16 mouse cellular contexts compared by ENCODE assay signal in the genomic region with DNA sequence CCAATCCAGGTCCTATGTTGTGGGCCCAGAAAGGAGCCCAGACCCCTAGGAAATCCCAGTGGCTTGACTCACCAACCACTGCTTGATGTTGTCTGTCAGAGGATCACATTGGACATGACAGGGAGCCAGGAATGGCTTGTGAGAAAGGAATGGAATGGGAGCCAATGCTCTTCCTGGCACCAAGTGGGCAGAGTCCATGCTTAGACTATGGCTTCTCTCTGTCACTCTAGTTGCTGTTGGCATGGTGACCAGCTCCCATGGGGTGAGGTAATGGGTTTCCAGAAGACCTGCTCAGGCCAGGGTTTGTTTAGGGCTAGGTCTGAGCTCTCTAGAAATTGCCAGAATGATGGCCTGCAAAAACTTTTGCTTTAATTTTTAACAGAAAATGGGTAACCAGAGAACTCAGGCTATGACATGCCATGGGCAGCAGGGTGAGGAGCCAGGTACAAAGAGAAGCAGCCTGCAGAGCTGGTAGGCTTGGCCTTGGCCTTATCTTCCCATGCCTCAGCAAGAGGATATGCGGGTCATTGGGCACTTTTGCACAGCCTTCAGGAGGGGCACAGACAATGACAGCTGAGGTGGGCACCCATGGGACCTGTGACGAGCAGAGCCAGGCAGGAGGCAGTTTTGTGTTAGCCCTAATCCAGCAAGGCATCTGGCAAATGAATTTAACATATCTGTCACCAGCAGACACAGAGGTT. TPM values are rescaled to one million over a fixed set of nuclear protein-coding genes. Genes with fewer than 3 reads are reported as not detected.
DNase-seq lines count a peak whose midpoint lies in the region; ATAC-seq and TF ChIP-seq lines count a peak whose summit lies in the region.
"Had no signal": no experiment of that assay in that cellular context is flagged by ENCODE, and none has a peak within 500 bp of the region (broad histone marks: within the 10 kb centered on the region; RNA-seq: fewer than 3 reads in every experiment).

No protein-coding gene starts in this region.

- peak overlapping the region; percentile 80 for H3K27ac ChIP-seq in gastrocnemius, adult 2 months
- no peak overlapping the region for H3K27ac ChIP-seq in hindbrain, embryonic 10.5 days
- H3K27ac ChIP-seq: embryonic facial prominence, embryonic 12.5 days; forebrain, embryonic 15.5 days; macrophage had no signal

- DNase-seq in gastrocnemius, adult 2 months: peak; percentile 67
- no peak for DNase-seq in gastrocnemius, postnatal 25 days
- DNase-seq in 3T3-L1 (ENCODE audit: low read depth, low spot score): peak; percentile 41
- peak; percentile 64 for DNase-seq in adrenal gland, postnatal 14 days
- peak; percentile 83 to 90 for DNase-seq in kidney, adult 8-10 months
- no peak for DNase-seq in hindbrain, embryonic 10.5 days (ENCODE audit: low spot score)
- no peak for DNase-seq in retina, postnatal 1 day
- DNase-seq: gastrocnemius, postnatal 14 days; spleen, adult 18-20 months had no signal

- ATAC-seq in megakaryocyte progenitor cell, adult 5-6 weeks (replicated peaks; ENCODE audit: poor library complexity): no peak
- ATAC-seq: forebrain, embryonic 15.5 days; inflammation-experienced regulatory T-cells, adult 6 months had no signal

- intact Hi-C loops in gastrocnemius, adult 2 months (cut with DNase I): no loop called here

- H3K9me3 ChIP-seq in hindbrain, embryonic 10.5 days: no peaks in the 10 kb centered on the region
- H3K9me3 ChIP-seq: embryonic facial prominence, embryonic 12.5 days; forebrain, embryonic 15.5 days had no signal

- H3K27me3 ChIP-seq in hindbrain, embryonic 10.5 days (ENCODE audit: insufficient read depth, poor library complexity, severe bottlenecking): no peaks in the 10 kb centered on the region
- H3K27me3 ChIP-seq: embryonic facial prominence, embryonic 12.5 days; forebrain, embryonic 15.5 days had no signal

- no peak for TF ChIP-seq CTCF in gastrocnemius, adult 2 months (IDR thresholded peaks at IDR 0.05)

- 80% methylated on average over 2 of the region's 2 CpGs for WGBS in hindbrain, embryonic 10.5 days

- no peaks in the 10 kb centered on the region; the same call in 1 of the 2 replicates for H3K4me1 ChIP-seq in hindbrain, embryonic 10.5 days (replicated peaks)
- H3K4me1 ChIP-seq: embryonic facial prominence, embryonic 12.5 days; forebrain, embryonic 15.5 days had no signal

- no peak overlapping the region for H3K4me3 ChIP-seq in gastrocnemius, adult 2 months
- no peak overlapping the region for H3K4me3 ChIP-seq in hindbrain, embryonic 10.5 days
- H3K4me3 ChIP-seq: embryonic facial prominence, embryonic 12.5 days; forebrain, embryonic 15.5 days had no signal

- no peaks in the 10 kb centered on the region for H3K36me3 ChIP-seq in hindbrain, embryonic 10.5 days
- H3K36me3 ChIP-seq: embryonic facial prominence, embryonic 12.5 days; forebrain, embryonic 15.5 days had no signal

RNA-seq across cellular contexts. Expression of gene Gas6, which starts 12.0 kb away (rescaled TPM):
- 10 to 100 TPM; 63.4 to 87.3 TPM for total RNA-seq in gastrocnemius, adult 2 months (2021)
- 10 to 100 TPM; 66.3 to 67.5 TPM for total RNA-seq in gastrocnemius, postnatal 25 days (2021)
- total RNA-seq in adrenal gland, postnatal 14 days (2021): 76.0 and 81.6 TPM in 2 replicates
- not detected in 2 replicates for total RNA-seq in megakaryocyte progenitor cell, adult 5-6 weeks (2015)
- 0.12 and 0.84 TPM in 2 replicates for total RNA-seq in megakaryocyte progenitor cell, adult 5-6 weeks (2017)
- polyA plus RNA-seq in hindbrain, embryonic 10.5 days (2016; fragmentation: Nextera tagmentation; extraction: Ambion mirVana): 12.9 and 15.8 TPM in 2 replicates
- total RNA-seq: CH12.LX had no signal
- polyA plus RNA-seq: inflammation-experienced regulatory T-cells, adult 6 months had no signal

RNA-seq across cellular contexts. Expression of gene Tmem255b, which starts 47.3 kb away (rescaled TPM):
- 1 to 10 TPM; 2.6 to 3.1 TPM for total RNA-seq in gastrocnemius, adult 2 months (2021)
- total RNA-seq in gastrocnemius, postnatal 25 days (2021): 1 to 10 TPM; 3.5 to 3.9 TPM
- 3.1 and 3.6 TPM in 2 replicates for total RNA-seq in adrenal gland, postnatal 14 days (2021)
- not detected in 2 replicates for total RNA-seq in megakaryocyte progenitor cell, adult 5-6 weeks (2015)
- not detected in 2 replicates for total RNA-seq in megakaryocyte progenitor cell, adult 5-6 weeks (2017)
- polyA plus RNA-seq in hindbrain, embryonic 10.5 days (2016; fragmentation: Nextera tagmentation; extraction: Ambion mirVana): 0.27 and 0.56 TPM in 2 replicates
- total RNA-seq: CH12.LX had no signal
- polyA plus RNA-seq: forebrain, embryonic 15.5 days; inflammation-experienced regulatory T-cells, adult 6 months; liver, embryonic 11.5 days; macrophage had no signal

Comparison
In these comparisons a context has a peak if more than half of its experiments do, and no peak if none do; other contexts are left out.
1. DNase-seq: peak in gastrocnemius, adult 2 months (single experiment), 3T3-L1 (single experiment), adrenal gland, postnatal 14 days (single experiment) and kidney, adult 8-10 months (2 of 2); none in gastrocnemius, postnatal 25 days (single experiment), hindbrain, embryonic 10.5 days (single experiment) and retina, postnatal 1 day (single experiment).
2. RNA of gene Gas6, which starts 12.0 kb away (total RNA-seq): 63.4 to 87.3 TPM in gastrocnemius, adult 2 months, 76.0 to 81.6 TPM in adrenal gland, postnatal 14 days and 66.3 to 67.5 TPM in gastrocnemius, postnatal 25 days; 0.12 to 0.84 TPM in megakaryocyte progenitor cell, adult 5-6 weeks; every median in the first group is over 10 times any median in the second.